21 mouse cellular contexts compared by ENCODE assay signal in genomic region chr12:79932905-79933304, GRCm38 (mm10).
"Had no signal": no experiment of that assay in that cellular context is flagged by ENCODE, and none has a peak within 500 bp of the region (broad histone marks: within the 10 kb centered on the region; RNA-seq: fewer than 3 reads in every experiment).

No protein-coding gene starts in this region.

- H3K27ac ChIP-seq: kidney, postnatal 0 days; layer of hippocampus, adult 2 months; limb, embryonic 13.5 days; liver, embryonic 12.5 days; liver, embryonic 15.5 days; macrophage; midbrain, embryonic 12.5 days; midbrain, embryonic 15.5 days; neural tube, embryonic 12.5 days had no signal

- H3K4me2 ChIP-seq: limb, embryonic 13.5 days; liver, embryonic 12.5 days; liver, embryonic 15.5 days; midbrain, embryonic 12.5 days; midbrain, embryonic 15.5 days; neural tube, embryonic 12.5 days; neural tube, embryonic 15.5 days had no signal

- H3K9me3 ChIP-seq: limb, embryonic 10.5 days; limb, embryonic 13.5 days; liver, embryonic 15.5 days; midbrain, embryonic 12.5 days; midbrain, embryonic 15.5 days; neural tube, embryonic 12.5 days; neural tube, embryonic 15.5 days had no signal

- ATAC-seq: intestine, postnatal 0 days; liver, embryonic 12.5 days; midbrain, embryonic 15.5 days had no signal

- H3K4me3 ChIP-seq: layer of hippocampus, adult 2 months; limb, embryonic 10.5 days; limb, embryonic 13.5 days; liver, embryonic 12.5 days; liver, embryonic 15.5 days; midbrain, embryonic 12.5 days; midbrain, embryonic 15.5 days; neural tube, embryonic 12.5 days; neural tube, embryonic 15.5 days had no signal

- H3K9ac ChIP-seq: limb, embryonic 13.5 days; liver, embryonic 12.5 days; liver, embryonic 15.5 days; midbrain, embryonic 12.5 days; midbrain, embryonic 15.5 days; neural tube, embryonic 12.5 days; neural tube, embryonic 15.5 days had no signal

- H3K27me3 ChIP-seq: limb, embryonic 13.5 days; liver, embryonic 15.5 days; midbrain, embryonic 12.5 days; midbrain, embryonic 15.5 days; neural tube, embryonic 12.5 days; neural tube, embryonic 15.5 days had no signal

- DNase-seq: kidney, adult 2 months; kidney, postnatal 25 days; layer of hippocampus, adult 9-11 months; liver; lung, postnatal 10 days; right cerebral cortex, adult 18-20 months; right cerebral cortex, postnatal 14 days; right cerebral cortex, postnatal 4 days; thymus, postnatal 25 days had no signal

- H3K36me3 ChIP-seq: limb, embryonic 10.5 days; limb, embryonic 13.5 days; liver, embryonic 12.5 days; liver, embryonic 15.5 days; midbrain, embryonic 12.5 days; midbrain, embryonic 15.5 days; neural tube, embryonic 12.5 days; neural tube, embryonic 15.5 days had no signal
